Mouse (Mus musculus) CH12.LX (cell line): Measurements from ENCODE around the gene Cacng8. TPM values are rescaled to one million over a fixed set of nuclear protein-coding genes. Genes with fewer than 3 reads are reported as not detected.
"Not testable (repeated sequence)": the region's sequence is repeated elsewhere in the genome, so short reads cannot be mapped to it uniquely, and the experiment has no call there.

Experiments used
- DNase-seq: peaks from one replicate; pipeline ENCODE4 v3.0.0-alpha.2; 2013; ENCODE audit errors: extremely low read depth
- H3K27ac ChIP-seq: 2 replicates; pipeline ENCODE4 v1.5.1; 2012; ENCODE audit warnings: low read depth, mild to moderate bottlenecking, control low read depth, moderate library complexity; ENCODE audit not compliant: insufficient read depth
- H3K27me3 ChIP-seq: replicated peaks from 2 replicates; pipeline ENCODE3; 2012; ENCODE audit warnings: inconsistent platforms
- H3K36me3 ChIP-seq, 2 experiments: replicated peaks in 1 of 2; 2 replicates each; pipeline versions ENCODE3 to v1.6.1; 2012; ENCODE audit warnings: inconsistent platforms in 1 of 2, low read length in 1 of 2, mild to moderate bottlenecking in 1 of 2, mixed read lengths in 1 of 2, moderate library complexity in 1 of 2; ENCODE audit not compliant: control insufficient read depth in 1 of 2, insufficient read depth in 1 of 2
- H3K4me1 ChIP-seq, 2 experiments: 2 replicates each; pipeline ENCODE4 v1.6.1; 2012; ENCODE audit warnings: inconsistent platforms in 1 of 2, moderate library complexity in 1 of 2; ENCODE audit not compliant: insufficient read depth in 2 of 2, control insufficient read depth in 1 of 2
- H3K4me2 ChIP-seq: 2 replicates; pipeline ENCODE4 v1.6.1; 2012; ENCODE audit warnings: low read depth, mild to moderate bottlenecking, control low read depth; ENCODE audit not compliant: poor library complexity, insufficient read depth, severe bottlenecking
- H3K4me3 ChIP-seq, 3 experiments: fragments of 150-350 bp in 1 of 3; sonication (generic) in 1 of 3; replicated peaks in 1 of 3; 2 replicates each; pipeline versions ENCODE3 to v1.5.1; 2011 to 2012; ENCODE audit warnings: low read depth in 2 of 3, low read length in 2 of 3, mild to moderate bottlenecking in 2 of 3, moderate library complexity in 2 of 3, control low read depth in 1 of 3, improper control_type of control experiment in 1 of 3, inconsistent platforms in 1 of 3, mixed read lengths in 1 of 3; ENCODE audit not compliant: poor library complexity in 1 of 3
- H3K79me2 ChIP-seq: replicated peaks from 2 replicates; pipeline ENCODE4 v1.6.1; 2012; ENCODE audit warnings: mild to moderate bottlenecking, moderate library complexity; ENCODE audit not compliant: control insufficient read depth, poor library complexity, insufficient read depth, severe bottlenecking; ENCODE audit errors: extremely low read depth
- H3K9ac ChIP-seq: 2 replicates; pipeline ENCODE4 v1.6.1; 2012; ENCODE audit warnings: low read depth, mild to moderate bottlenecking, control low read depth, moderate library complexity; ENCODE audit not compliant: insufficient read depth
- H3K9me3 ChIP-seq: replicated peaks from 2 replicates; pipeline ENCODE3; 2012; ENCODE audit warnings: low read length, inconsistent platforms, mixed read lengths
- BHLHE40 ChIP-seq: IDR thresholded peaks from 2 replicates; pipeline ENCODE4 v1.6.1; 2011; ENCODE audit warnings: mild to moderate bottlenecking, low read depth, low read length, improper control_type of control experiment
- CHD2 ChIP-seq: IDR thresholded peaks from 2 replicates; pipeline ENCODE4 v1.6.1; 2011; ENCODE audit warnings: low read length, improper control_type of control experiment
- CTCF ChIP-seq, 2 experiments: IDR thresholded peaks in 1 of 2; conservative IDR thresholded peaks in 1 of 2; 2 replicates each; pipeline ENCODE4 v1.5.1; 2011 to 2012; ENCODE audit warnings: low read depth in 2 of 2, low read length in 2 of 2, improper control_type of control experiment in 1 of 2, inconsistent platforms in 1 of 2, mild to moderate bottlenecking in 1 of 2, moderate library complexity in 1 of 2
- EP300 ChIP-seq: IDR thresholded peaks from 2 replicates; pipeline ENCODE4 v1.6.1; 2011; ENCODE audit warnings: low read length, improper control_type of control experiment
- ETS1 ChIP-seq: conservative IDR thresholded peaks from 2 replicates; pipeline ENCODE4 v1.6.1; 2012; ENCODE audit warnings: low read depth, mild to moderate bottlenecking, inconsistent platforms, low read length, improper control_type of control experiment, moderate library complexity
- GABPA ChIP-seq: IDR thresholded peaks from 2 replicates; pipeline ENCODE4 v1.6.1; 2012; ENCODE audit warnings: low read depth, low read length, improper control_type of control experiment, inconsistent platforms; ENCODE audit not compliant: insufficient replicate concordance
- HCFC1 ChIP-seq: IDR thresholded peaks from 2 replicates; pipeline ENCODE4 v1.6.1; 2012; ENCODE audit warnings: low read depth, mild to moderate bottlenecking, inconsistent platforms, low read length, improper control_type of control experiment
- JUN ChIP-seq: IDR thresholded peaks from 2 replicates; pipeline ENCODE4 v1.6.1; 2011; ENCODE audit warnings: low read depth, mild to moderate bottlenecking, low read length, improper control_type of control experiment, moderate library complexity; ENCODE audit not compliant: insufficient read depth
- KAT2A ChIP-seq: IDR thresholded peaks from 2 replicates; pipeline ENCODE4 v1.6.1; 2012; ENCODE audit warnings: low read length, improper control_type of control experiment, inconsistent platforms; ENCODE audit not compliant: insufficient replicate concordance
- MAFK ChIP-seq: IDR thresholded peaks from 2 replicates; pipeline ENCODE4 v1.6.1; 2011; ENCODE audit warnings: low read length, improper control_type of control experiment; ENCODE audit not compliant: insufficient replicate concordance
- MAX ChIP-seq: IDR thresholded peaks from 2 replicates; pipeline ENCODE4 v1.6.1; 2011; ENCODE audit warnings: low read length, improper control_type of control experiment
- MAZ ChIP-seq: IDR thresholded peaks from 2 replicates; pipeline ENCODE4 v1.6.1; 2012; ENCODE audit warnings: low read depth, mild to moderate bottlenecking, inconsistent platforms, low read length, improper control_type of control experiment, moderate library complexity
- MXI1 ChIP-seq: IDR thresholded peaks from 2 replicates; pipeline ENCODE4 v1.6.1; 2011; ENCODE audit warnings: mild to moderate bottlenecking, low read depth, low read length, improper control_type of control experiment
- PAX5 ChIP-seq: IDR thresholded peaks from 2 replicates; pipeline ENCODE4 v1.6.1; 2012; ENCODE audit warnings: low read length, inconsistent platforms, mixed read lengths
- TBP ChIP-seq: conservative IDR thresholded peaks from 2 replicates; pipeline ENCODE4 v1.6.1; 2011; ENCODE audit warnings: low read depth, low read length, improper control_type of control experiment
- UBTF ChIP-seq: IDR thresholded peaks from 2 replicates; pipeline ENCODE4 v1.6.1; 2012; ENCODE audit warnings: low read depth, mild to moderate bottlenecking, inconsistent platforms, low read length, improper control_type of control experiment, moderate library complexity
- USF1 ChIP-seq: IDR thresholded peaks from 2 replicates; pipeline ENCODE4 v1.6.1; 2014; ENCODE audit warnings: low read depth, mild to moderate bottlenecking, inconsistent platforms, low read length, improper control_type of control experiment
- ZMIZ1 ChIP-seq: IDR thresholded peaks from 2 replicates; pipeline ENCODE4 v1.6.1; 2012; ENCODE audit warnings: low read depth, mild to moderate bottlenecking, inconsistent platforms, low read length, improper control_type of control experiment
- ZNF384 ChIP-seq: IDR thresholded peaks from 2 replicates; pipeline ENCODE4 v1.6.1; 2012; ENCODE audit warnings: low read depth, low read length, improper control_type of control experiment, inconsistent platforms
- dilution Hi-C: fragments of 300-500 bp; cut with MboI; formaldehyde crosslinking; loops from 2 replicates; pipeline ENCODE4 v1.14.3; 2020; ENCODE audit warnings: low sequenced_read_pairs; ENCODE audit not compliant: extremely low pct_unique_long_range_greater_than_20kb, extremely low pct_ligation_motif_present
- in situ Hi-C: fragments of 300-500 bp; cut with MboI; formaldehyde crosslinking; loops from 3 replicates; pipeline ENCODE4 v1.14.3; 2019; ENCODE audit warnings: low sequenced_read_pairs, low pct_ligation_motif_present, low pct_unique_long_range_greater_than_20kb, mixed read lengths
- polyA plus RNA-seq: library from polyadenylated mRNA; unstranded; fragments of >175 nt; gene quantifications from 2 replicates; pipeline ENCODE4 v1.2.1, GENCODE M21; 2012; ENCODE audit warnings: low read depth; ENCODE audit not compliant: insufficient read length
- total RNA-seq, 2 experiments: library from RNA; depleted of rRNA; stranded (reverse); fragments of 300-350 nt in 1 of 2; fragments of >200 nt in 1 of 2; gene quantifications; 2 replicates each; pipeline ENCODE4 v1.2.3; 2012 to 2014

The Cacng8 gene
- total and polyA plus RNA-seq, 3 experiments, result 0.43 to 1.2 (median 0.51) TPM

GRCm38 (mm10) chr7:3397797-3398196, 7.3 kb downstream of the Cacng8 start:
- no peak overlapping the region for H3K4me3 ChIP-seq
- peaks cover 2% of the 10 kb centered on the region for H3K27me3 ChIP-seq
- TF ChIP-seq MXI1 (no peak), ETS1 (no peak), JUN (no peak), USF1 (no peak), ZNF384 (no peak), HCFC1 (no peak), UBTF (no peak), MAFK (no peak), PAX5 (no peak), MAX (no peak), MAZ (no peak), EP300 (no peak), BHLHE40 (no peak), ZMIZ1 (no peak), CHD2 (no peak)
- TF ChIP-seq, all 38 proteins: peak for 0
- no peak overlapping the region for H3K9ac ChIP-seq
- H3K36me3 ChIP-seq, result no peaks in the 10 kb centered on the region
- in situ Hi-C loops, result no loop called here
- DNase-seq, result no peak
- H3K9me3 ChIP-seq, result no peaks in the 10 kb centered on the region
- no peak overlapping the region for H3K27ac ChIP-seq
- H3K79me2 ChIP-seq, result no peaks in the 10 kb centered on the region
- H3K4me2 ChIP-seq, result no peak overlapping the region
- dilution Hi-C loops, result no loop called here
- peaks cover 0 to 5% of the 10 kb centered on the region in 2 experiments; a peak in 1 of 4 replicates for H3K4me1 ChIP-seq

- H3K4me1 ChIP-seq, H3K9ac ChIP-seq, H3K27ac ChIP-seq, H3K4me3 ChIP-seq, DNase-seq, H3K79me2 ChIP-seq, H3K9me3 ChIP-seq, H3K27me3 ChIP-seq, in situ Hi-C loops, dilution Hi-C loops, H3K4me2 ChIP-seq, H3K36me3 ChIP-seq: not testable (repeated sequence)
- TF ChIP-seq CTCF (conservative IDR thresholded peaks at IDR 0.05 in 1 of 2, IDR thresholded peaks at IDR 0.05 in 1 of 2; ENCODE audit: low read depth in 2 of 2, low read length in 2 of 2), result peak in 1 of 2 experiments; percentile 13; a peak in 1 of 4 replicates
Observed at GRCm38 (mm10) chr7:3398363-3398762, 7.9 kb downstream of the Cacng8 start.

GRCm38 (mm10) chr7:3399937-3400336, 9.5 kb downstream of the Cacng8 start:
- H3K27ac ChIP-seq, result no peak overlapping the region
- H3K9ac ChIP-seq, result no peak overlapping the region
- TF ChIP-seq UBTF, result no peak
- no peak for TF ChIP-seq GABPA
- TF ChIP-seq KAT2A, result no peak
- no peak for TF ChIP-seq TBP
- no peak for TF ChIP-seq JUN
- H3K4me3 ChIP-seq, result no peak overlapping the region
- H3K4me2 ChIP-seq, result no peak overlapping the region
- H3K27me3 ChIP-seq, result no peaks in the 10 kb centered on the region
- H3K9me3 ChIP-seq, result no peaks in the 10 kb centered on the region
- in situ Hi-C loops, result no loop called here
- H3K79me2 ChIP-seq, result no peaks in the 10 kb centered on the region
- dilution Hi-C loops, result no loop called here
- peaks cover 0 to 5% of the 10 kb centered on the region in 2 experiments; a peak in 1 of 4 replicates for H3K4me1 ChIP-seq
- no peaks in the 10 kb centered on the region for H3K36me3 ChIP-seq
- DNase-seq, result no peak
